Mouse (Mus musculus) megakaryocyte, embryonic 14.5 days (primary cell): ENCODE results near the gene Asb10.

Experiments
- FLI1 ChIP-seq: IDR thresholded peaks from 2 replicates; pipeline ENCODE4 v1.6.1; 2012; ENCODE audit warnings: low read length, inconsistent platforms, mixed read lengths
- GATA1 ChIP-seq: IDR thresholded peaks from 3 replicates; pipeline ENCODE4 v1.6.1; 2012; ENCODE audit warnings: mixed read lengths, low read length, inconsistent platforms, borderline replicate concordance

GRCm38 (mm10) chr5:24537618-24538017 lies 3.2 kb downstream of the Asb10 start:
- TF ChIP-seq FLI1 (no peak), GATA1 (no peak)
